Mouse (Mus musculus): ENCODE results near the gene Nodal. TPM values are rescaled to one million over a fixed set of nuclear protein-coding genes. Genes with fewer than 3 reads are reported as not detected.

Gene Nodal
- total and polyA plus RNA-seq, 3 experiments, result 0.13 TPM; not detected in 2

DNA sequence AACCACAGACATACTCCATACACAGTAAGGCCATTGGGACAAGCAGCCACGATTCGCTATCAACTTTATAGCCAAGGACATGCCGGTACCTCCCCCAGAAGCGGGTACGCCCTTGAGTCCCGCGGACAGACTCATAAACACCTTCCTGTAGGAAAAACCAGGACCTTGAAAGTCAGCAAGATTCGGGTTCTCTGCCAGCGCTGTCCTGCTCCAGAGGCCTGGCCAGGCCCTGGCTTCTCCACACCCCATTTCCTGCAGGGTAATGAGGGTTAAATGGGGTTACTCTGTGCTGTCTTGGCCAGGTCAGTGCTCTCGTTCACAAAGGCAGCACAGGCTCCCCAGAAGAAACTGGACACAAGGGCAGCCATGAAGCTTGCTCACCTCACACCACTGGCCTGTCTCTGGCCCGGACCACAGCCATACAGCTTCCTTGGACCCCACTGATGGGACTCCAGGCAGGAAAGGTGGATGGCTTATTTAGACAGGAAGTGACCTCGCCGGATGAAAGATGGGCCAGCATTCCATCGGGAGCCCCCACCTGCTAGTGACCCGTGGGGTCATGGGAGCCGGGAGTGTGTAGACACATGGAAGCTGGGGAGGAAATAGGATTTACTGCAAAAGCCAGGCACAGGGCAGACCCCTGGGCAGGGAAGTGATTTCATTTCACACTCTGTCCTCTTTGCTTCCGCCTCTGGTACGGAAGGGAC is 47.3 kb upstream of the Nodal start:
- no peaks in the 10 kb centered on the region for H3K9me3 ChIP-seq (replicated peaks; ENCODE audit: low read length)
- no peak overlapping the region for H3K27ac ChIP-seq (ENCODE audit: insufficient read depth, low read depth)
- H3K9ac ChIP-seq (ENCODE audit: insufficient read depth, low read depth), result no peak overlapping the region
- H3K36me3 ChIP-seq (replicated peaks in 1 of 2; ENCODE audit: control insufficient read depth in 1 of 2, insufficient read depth in 1 of 2, low read length in 1 of 2), result no peaks in the 10 kb centered on the region
- dilution Hi-C loops (cut with MboI; ENCODE audit: extremely low pct_ligation_motif_present, extremely low pct_unique_long_range_greater_than_20kb, low sequenced_read_pairs) (no loop called here), in situ Hi-C loops (cut with MboI; ENCODE audit: low pct_ligation_motif_present, low pct_unique_long_range_greater_than_20kb, low sequenced_read_pairs) (no loop called here)
- H3K79me2 ChIP-seq (replicated peaks; ENCODE audit: control insufficient read depth, extremely low read depth, insufficient read depth, poor library complexity, severe bottlenecking), result no peaks in the 10 kb centered on the region
- no peaks in the 10 kb centered on the region for H3K27me3 ChIP-seq (replicated peaks)
- DNase-seq (ENCODE audit: extremely low read depth), result no peak
- TF ChIP-seq USF2 (conservative IDR thresholded peaks at IDR 0.05; ENCODE audit: low read depth, low read length) (no peak), MAFK (IDR thresholded peaks at IDR 0.05; ENCODE audit: insufficient replicate concordance, low read length) (no peak), MAX (IDR thresholded peaks at IDR 0.05; ENCODE audit: low read length) (no peak), TCF12 (IDR thresholded peaks at IDR 0.05; ENCODE audit: low read depth, low read length) (no peak), ZMIZ1 (IDR thresholded peaks at IDR 0.05; ENCODE audit: low read depth, low read length) (no peak), SIN3A (IDR thresholded peaks at IDR 0.05; ENCODE audit: low read length) (no peak), EP300 (IDR thresholded peaks at IDR 0.05; ENCODE audit: low read length) (no peak), USF1 (IDR thresholded peaks at IDR 0.05; ENCODE audit: low read depth, low read length) (no peak), CHD2 (IDR thresholded peaks at IDR 0.05; ENCODE audit: low read length) (no peak), RAD21 (IDR thresholded peaks at IDR 0.05; ENCODE audit: low read depth, low read length) (no peak), JUND (conservative IDR thresholded peaks at IDR 0.05; ENCODE audit: low read depth, low read length) (no peak), NRF1 (IDR thresholded peaks at IDR 0.05; ENCODE audit: low read depth, low read length) (no peak), ZNF384 (IDR thresholded peaks at IDR 0.05; ENCODE audit: low read depth, low read length) (no peak), ZC3H11A (IDR thresholded peaks at IDR 0.05; ENCODE audit: low read depth, low read length) (no peak), MAZ (IDR thresholded peaks at IDR 0.05; ENCODE audit: low read depth, low read length) (no peak), NELFE (IDR thresholded peaks at IDR 0.05; ENCODE audit: low read depth, low read length) (no peak), BHLHE40 (IDR thresholded peaks at IDR 0.05; ENCODE audit: low read depth, low read length) (no peak)
- peaks cover 14 to 34% of the 10 kb centered on the region in 2 experiments for H3K4me1 ChIP-seq (ENCODE audit: control insufficient read depth in 1 of 2, insufficient read depth in 2 of 2)
- no peak overlapping the region for H3K4me3 ChIP-seq (replicated peaks in 1 of 3; ENCODE audit: low read depth in 2 of 3, low read length in 2 of 3, poor library complexity in 1 of 3)
- no peak overlapping the region for H3K4me2 ChIP-seq (ENCODE audit: insufficient read depth, low read depth, poor library complexity, severe bottlenecking)

DNA sequence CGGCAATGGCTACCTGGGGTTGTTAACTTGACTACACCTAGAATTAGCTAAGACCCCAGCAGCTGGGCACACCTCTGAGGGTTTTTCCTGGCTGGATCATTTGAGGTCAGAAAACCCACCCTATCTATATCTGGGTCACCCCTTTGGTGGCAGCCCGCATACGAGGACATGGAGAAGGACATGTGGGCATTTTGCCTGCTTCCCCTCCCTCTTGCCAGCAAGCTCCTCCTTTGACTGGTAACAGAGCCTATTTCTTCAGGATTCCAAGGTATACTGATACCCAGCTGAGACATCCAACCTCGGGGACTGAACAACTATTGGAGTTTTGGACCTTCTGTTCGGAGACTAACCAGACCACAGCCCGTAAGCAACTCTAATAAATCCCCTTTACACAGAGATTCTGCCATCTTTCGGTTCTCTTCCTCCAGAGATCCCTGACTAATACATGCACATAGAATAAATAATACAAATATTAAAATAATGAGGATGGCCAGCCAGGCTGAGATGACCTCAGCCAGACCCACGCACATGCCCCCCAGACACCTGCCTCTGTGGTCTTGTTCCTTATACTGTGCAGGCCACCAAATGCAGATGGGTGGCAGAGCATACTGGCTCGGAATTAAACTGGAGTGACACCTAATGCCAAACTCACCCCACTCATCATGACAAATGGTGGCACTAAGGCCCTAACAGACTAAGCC is 45.7 kb upstream of the Nodal start:
- peaks cover 14 to 27% of the 10 kb centered on the region in 2 experiments for H3K4me1 ChIP-seq (ENCODE audit: control insufficient read depth in 1 of 2, insufficient read depth in 2 of 2)
- dilution Hi-C loops (cut with MboI; ENCODE audit: extremely low pct_ligation_motif_present, extremely low pct_unique_long_range_greater_than_20kb, low sequenced_read_pairs), result no loop called here
- H3K27me3 ChIP-seq (replicated peaks), result no peaks in the 10 kb centered on the region
- DNase-seq (ENCODE audit: extremely low read depth), result no peak
- no peak overlapping the region for H3K4me3 ChIP-seq (replicated peaks in 1 of 3; ENCODE audit: low read depth in 2 of 3, low read length in 2 of 3, poor library complexity in 1 of 3)
- TF ChIP-seq USF1 (IDR thresholded peaks at IDR 0.05; ENCODE audit: low read depth, low read length), result no peak
- TF ChIP-seq USF2 (conservative IDR thresholded peaks at IDR 0.05; ENCODE audit: low read depth, low read length), result no peak
- no peak for TF ChIP-seq MYC (IDR thresholded peaks at IDR 0.05; ENCODE audit: low read depth, low read length)
- no peak for TF ChIP-seq GABPA (IDR thresholded peaks at IDR 0.05; ENCODE audit: insufficient replicate concordance, low read depth, low read length)
- TF ChIP-seq ETS1 (conservative IDR thresholded peaks at IDR 0.05; ENCODE audit: low read depth, low read length), result no peak
- no peak for TF ChIP-seq ZNF384 (IDR thresholded peaks at IDR 0.05; ENCODE audit: low read depth, low read length)
- TF ChIP-seq ZKSCAN1 (IDR thresholded peaks at IDR 0.05; ENCODE audit: borderline replicate concordance, low read depth, low read length), result no peak
- TF ChIP-seq SIN3A (IDR thresholded peaks at IDR 0.05; ENCODE audit: low read length), result no peak
- TF ChIP-seq MAX (IDR thresholded peaks at IDR 0.05; ENCODE audit: low read length), result no peak
- TF ChIP-seq IRF4 (IDR thresholded peaks at IDR 0.05; ENCODE audit: low read depth, low read length), result no peak
- TF ChIP-seq TBP (conservative IDR thresholded peaks at IDR 0.05; ENCODE audit: low read depth, low read length), result no peak
- no peak for TF ChIP-seq POLR2A (IDR thresholded peaks at IDR 0.05; ENCODE audit: low read depth, low read length)
- no peak for TF ChIP-seq MAZ (IDR thresholded peaks at IDR 0.05; ENCODE audit: low read depth, low read length)
- no peak for TF ChIP-seq SMC3 (IDR thresholded peaks at IDR 0.05; ENCODE audit: low read depth, low read length)
- in situ Hi-C loops (cut with MboI; ENCODE audit: low pct_ligation_motif_present, low pct_unique_long_range_greater_than_20kb, low sequenced_read_pairs), result no loop called here
- H3K9ac ChIP-seq (ENCODE audit: insufficient read depth, low read depth), result no peak overlapping the region
- H3K4me2 ChIP-seq (ENCODE audit: insufficient read depth, low read depth, poor library complexity, severe bottlenecking), result no peak overlapping the region
- H3K27ac ChIP-seq (ENCODE audit: insufficient read depth, low read depth), result no peak overlapping the region
- no peaks in the 10 kb centered on the region for H3K79me2 ChIP-seq (replicated peaks; ENCODE audit: control insufficient read depth, extremely low read depth, insufficient read depth, poor library complexity, severe bottlenecking)
- H3K36me3 ChIP-seq (replicated peaks in 1 of 2; ENCODE audit: control insufficient read depth in 1 of 2, insufficient read depth in 1 of 2, low read length in 1 of 2), result no peaks in the 10 kb centered on the region
- no peaks in the 10 kb centered on the region for H3K9me3 ChIP-seq (replicated peaks; ENCODE audit: low read length)

All from CH12.LX (cell line).